ENCODE assay signal across 30 mouse cellular contexts in genomic region chr5:89653862-89654261, GRCm38 (mm10).
A peak's percentile ranks its signal among the peaks of the same experiment; 100 is the strongest.
DNase-seq lines count a peak whose midpoint lies in the region; ATAC-seq lines count a peak whose summit lies in the region.
"Had no signal": no experiment of that assay in that cellular context is flagged by ENCODE, and none has a peak within 500 bp of the region (broad histone marks: within the 10 kb centered on the region; RNA-seq: fewer than 3 reads in every experiment).

No protein-coding gene starts in this region.

- no peak overlapping the region for H3K4me3 ChIP-seq in lung, embryonic 16.5 days (ENCODE audit: low read length)
- no peak overlapping the region for H3K4me3 ChIP-seq in intestine, embryonic 15.5 days (replicated peaks)
- H3K4me3 ChIP-seq: erythroblast, embryonic 14.5 days; forebrain, embryonic 12.5 days; heart, embryonic 15.5 days; hindbrain, embryonic 12.5 days; kidney, embryonic 15.5 days; limb, embryonic 10.5 days; limb, embryonic 15.5 days; liver, embryonic 13.5 days; megakaryocyte, embryonic 14.5 days; midbrain, embryonic 15.5 days; neural tube, embryonic 15.5 days had no signal

- 57% methylated on average over 2 of the region's 2 CpGs for WGBS in lung, embryonic 16.5 days
- WGBS in intestine, embryonic 15.5 days = 56% methylated on average over 2 of the region's 2 CpGs

- intact Hi-C loops in left cerebral cortex, postnatal 36 days (cut with DNase I) = no loop called here

- H3K4me2 ChIP-seq in lung, embryonic 16.5 days (ENCODE audit: low read depth, low read length) = no peak overlapping the region
- no peak overlapping the region for H3K4me2 ChIP-seq in intestine, embryonic 15.5 days (replicated peaks)
- H3K4me2 ChIP-seq: forebrain, embryonic 12.5 days; heart, embryonic 15.5 days; hindbrain, embryonic 12.5 days; kidney, embryonic 15.5 days; limb, embryonic 15.5 days; liver, embryonic 13.5 days; midbrain, embryonic 15.5 days; neural tube, embryonic 15.5 days had no signal

- no peaks in the 10 kb centered on the region for H3K36me3 ChIP-seq in lung, embryonic 16.5 days (ENCODE audit: control insufficient read depth, insufficient read depth, low read length)
- H3K36me3 ChIP-seq in intestine, embryonic 15.5 days = no peaks in the 10 kb centered on the region
- H3K36me3 ChIP-seq: forebrain, embryonic 12.5 days; heart, embryonic 15.5 days; hindbrain, embryonic 12.5 days; kidney, embryonic 15.5 days; limb, embryonic 10.5 days; limb, embryonic 15.5 days; liver, embryonic 13.5 days; midbrain, embryonic 15.5 days; neural tube, embryonic 15.5 days had no signal

- ATAC-seq in lung, embryonic 16.5 days (ENCODE audit: low read depth) = peak; percentile 96
- ATAC-seq in intestine, embryonic 15.5 days = peak; percentile 95
- ATAC-seq: forebrain, postnatal 0 days; hindbrain, postnatal 0 days; midbrain, embryonic 15.5 days; Patski had no signal

- no peak overlapping the region for H3K27ac ChIP-seq in lung, embryonic 16.5 days (ENCODE audit: low read length)
- no peak overlapping the region for H3K27ac ChIP-seq in intestine, embryonic 15.5 days
- H3K27ac ChIP-seq: forebrain, embryonic 12.5 days; heart, embryonic 15.5 days; hindbrain, embryonic 12.5 days; hindbrain, postnatal 0 days; kidney, embryonic 15.5 days; limb, embryonic 10.5 days; limb, embryonic 15.5 days; liver, embryonic 13.5 days; midbrain, embryonic 15.5 days; neural tube, embryonic 15.5 days had no signal

- no peak overlapping the region for H3K9ac ChIP-seq in lung, embryonic 16.5 days (ENCODE audit: low read length)
- H3K9ac ChIP-seq in intestine, embryonic 15.5 days = no peak overlapping the region
- H3K9ac ChIP-seq: forebrain, embryonic 12.5 days; forebrain, postnatal 0 days; heart, embryonic 15.5 days; hindbrain, embryonic 12.5 days; kidney, embryonic 15.5 days; limb, embryonic 15.5 days; liver, embryonic 13.5 days; midbrain, embryonic 15.5 days; neural tube, embryonic 15.5 days had no signal

- DNase-seq in lung, postnatal 10 days = no peak
- peak; percentile 23 for DNase-seq in fat pad, adult 2 months (ENCODE audit: extremely low read depth, low read depth, low spot score)
- DNase-seq in lung, postnatal 36 days = peak; percentile 40
- DNase-seq in spleen, postnatal 14 days (ENCODE audit: low spot score in 2 of 2) = no peak
- no peak for DNase-seq in left cerebral cortex, postnatal 36 days (ENCODE audit: low spot score in 2 of 2)
- DNase-seq in frontal cortex, postnatal 10 days (ENCODE audit: low spot score in 2 of 2) = no peak
- DNase-seq: adrenal gland, postnatal 10 days; cerebellum, adult 11 months; cerebellum, adult 9-11 months; forebrain, postnatal 0 days; gastrocnemius, postnatal 10 days; kidney, adult 18-20 months; kidney, postnatal 25 days; liver, embryonic 13.5 days; retina, postnatal 1 day; right cerebral cortex, postnatal 14 days had no signal

- no peaks in the 10 kb centered on the region for H3K27me3 ChIP-seq in lung, embryonic 16.5 days (ENCODE audit: control insufficient read depth, insufficient read depth, low read depth, low read length)
- no peaks in the 10 kb centered on the region for H3K27me3 ChIP-seq in intestine, embryonic 15.5 days (replicated peaks)
- H3K27me3 ChIP-seq: forebrain, embryonic 12.5 days; heart, embryonic 15.5 days; hindbrain, embryonic 12.5 days; kidney, embryonic 15.5 days; limb, embryonic 15.5 days; liver, embryonic 13.5 days; megakaryocyte, embryonic 14.5 days; midbrain, embryonic 15.5 days; neural tube, embryonic 15.5 days had no signal

- peaks cover 3% of the 10 kb centered on the region; the same call in 1 of the 2 replicates for H3K4me1 ChIP-seq in lung, embryonic 16.5 days (replicated peaks; ENCODE audit: control insufficient read depth, insufficient read depth, low read length)
- no peaks in the 10 kb centered on the region for H3K4me1 ChIP-seq in intestine, embryonic 15.5 days (replicated peaks)
- H3K4me1 ChIP-seq: forebrain, embryonic 12.5 days; heart, embryonic 15.5 days; hindbrain, embryonic 12.5 days; kidney, embryonic 15.5 days; limb, embryonic 10.5 days; limb, embryonic 15.5 days; liver, embryonic 13.5 days; megakaryocyte, embryonic 14.5 days; midbrain, embryonic 15.5 days; neural tube, embryonic 15.5 days had no signal

- H3K9me3 ChIP-seq in lung, embryonic 16.5 days (ENCODE audit: control insufficient read depth, low read length) = no peaks in the 10 kb centered on the region
- no peaks in the 10 kb centered on the region for H3K9me3 ChIP-seq in intestine, embryonic 15.5 days
- H3K9me3 ChIP-seq: forebrain, embryonic 12.5 days; heart, embryonic 15.5 days; hindbrain, embryonic 12.5 days; kidney, embryonic 15.5 days; limb, embryonic 10.5 days; limb, embryonic 15.5 days; liver, embryonic 13.5 days; megakaryocyte, embryonic 14.5 days; midbrain, embryonic 15.5 days; neural tube, embryonic 15.5 days had no signal

Comparison
In these comparisons a context has a peak if more than half of its experiments do, and no peak if none do; other contexts are left out.
1. DNase-seq: peak in fat pad, adult 2 months (single experiment) and lung, postnatal 36 days (single experiment); none in lung, postnatal 10 days (single experiment), spleen, postnatal 14 days (0 of 2), left cerebral cortex, postnatal 36 days (0 of 2) and frontal cortex, postnatal 10 days (0 of 2).